Mouse (Mus musculus): ENCODE data around the gene Dnajb11.

- no peak for TF ChIP-seq CTCF (IDR thresholded peaks at IDR 0.05; ENCODE audit: borderline replicate concordance, extremely low read depth, insufficient read depth, insufficient read length)
- TF ChIP-seq POLR2A (IDR thresholded peaks at IDR 0.05; ENCODE audit: borderline replicate concordance, extremely low read depth, insufficient read depth, insufficient read length, poor library complexity, severe bottlenecking): no peak
These were observed 25.8 kb downstream of the Dnajb11 start for GRCm38 (mm10) chr16:22883441-22883840.
